Mouse (Mus musculus) thymus, adult 2 months (tissue): ENCODE results near the gene Cmah.

ENCODE experiments used
- CTCF ChIP-seq: fragments of 200-500 bp; IDR thresholded peaks from 2 replicates; pipeline ENCODE4 v1.5.1; 2012; ENCODE audit warnings: mild to moderate bottlenecking, control low read depth, low read length, moderate library complexity, borderline replicate concordance; ENCODE audit not compliant: control insufficient read depth, poor library complexity, insufficient read depth; ENCODE audit errors: extremely low read depth
- POLR2A ChIP-seq: fragments of 200-500 bp; IDR thresholded peaks from 2 replicates; pipeline ENCODE4 v1.6.1; 2012; ENCODE audit warnings: mild to moderate bottlenecking, low read length, control low read depth, moderate library complexity; ENCODE audit not compliant: control insufficient read depth, poor library complexity, insufficient read depth; ENCODE audit errors: extremely low read depth

GRCm38 (mm10) chr13:24498342-24498741, 171.1 kb downstream of the Cmah start:
- TF ChIP-seq CTCF (no peak), POLR2A (no peak)
